Mouse (Mus musculus) B cell, adult (primary cell): ENCODE results near the gene BC048562. TPM values are rescaled to one million over a fixed set of nuclear protein-coding genes. Genes with fewer than 3 reads are reported as not detected.

Experiments
- total RNA-seq: library from RNA; stranded (reverse); gene quantifications from 4 replicates; pipeline ENCODE4 v1.2.4, GENCODE M21; 2023; ENCODE audit not compliant: inconsistent age

Gene BC048562
- total RNA-seq: not detected in 4 replicates

DNA sequence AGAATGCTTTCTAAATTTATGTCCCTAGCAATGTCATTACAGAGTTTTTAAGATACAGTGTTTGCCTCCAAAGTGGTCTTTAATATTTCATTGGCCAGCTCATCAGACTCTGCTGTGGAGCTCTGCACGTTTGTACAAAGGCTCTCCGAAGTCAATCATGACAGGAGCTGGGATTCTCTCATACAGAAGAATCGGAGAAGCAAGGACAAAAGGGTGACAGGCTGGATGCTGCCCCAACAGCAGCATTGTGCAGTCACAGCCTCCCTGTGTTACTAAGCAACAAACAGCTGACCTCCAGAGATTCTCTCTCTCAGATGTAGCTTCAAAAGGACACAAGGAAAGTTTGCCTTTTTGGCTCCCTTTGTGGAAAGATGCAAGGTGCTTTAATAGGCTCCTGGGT, at the start of gene BC048562:
Gene BC048562 (plus strand): TSS at position 301 of the 400 bp plus-strand sequence.

DNA sequence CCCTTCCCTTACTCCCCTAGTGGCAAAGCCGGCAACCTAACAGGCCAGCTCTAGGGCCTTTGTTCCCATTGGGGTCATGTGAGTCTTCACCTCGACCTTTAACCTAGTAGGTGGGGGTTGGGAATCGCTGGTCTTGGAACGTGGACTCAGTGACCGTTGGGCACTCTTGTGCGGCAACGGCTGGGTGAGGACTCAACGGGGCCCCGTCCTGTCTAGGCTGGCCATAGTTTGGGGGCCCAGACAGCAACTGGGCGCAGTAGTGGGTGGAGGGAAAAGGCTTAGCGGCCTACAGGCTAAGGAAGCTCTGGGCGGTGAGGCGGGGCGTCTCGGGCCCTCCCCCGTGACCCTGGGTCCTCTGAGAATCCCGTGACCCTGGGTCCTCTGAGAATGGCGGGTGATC, 43.6 kb upstream of the BC048562 start, which contains the start of gene 1700102P08Rik:
Gene 1700102P08Rik (plus strand): TSS at position 130 of the 400 bp plus-strand sequence.

DNA sequence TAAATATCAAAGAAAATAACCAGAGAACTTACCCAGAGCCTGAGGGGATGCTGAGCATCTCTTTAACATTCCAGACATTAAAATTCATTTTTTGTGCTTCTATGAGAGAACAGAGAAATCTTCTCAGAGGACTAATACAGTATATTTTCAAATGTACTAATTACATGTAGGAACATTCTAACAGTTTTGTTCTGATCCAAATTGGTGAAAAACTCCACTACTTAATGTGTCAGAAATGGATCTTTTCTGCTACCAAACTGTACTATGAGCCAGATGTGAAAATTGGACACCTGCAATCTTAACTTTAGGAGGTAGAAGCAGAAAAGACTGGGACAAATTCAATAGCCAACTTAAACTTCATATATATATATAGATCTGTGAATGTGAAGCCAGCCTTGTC, 7.9 kb upstream of the BC048562 start, which contains the start of gene Ccdc36:
Gene Ccdc36 (minus strand): TSS at position 101 of the 400 bp plus-strand sequence.

DNA sequence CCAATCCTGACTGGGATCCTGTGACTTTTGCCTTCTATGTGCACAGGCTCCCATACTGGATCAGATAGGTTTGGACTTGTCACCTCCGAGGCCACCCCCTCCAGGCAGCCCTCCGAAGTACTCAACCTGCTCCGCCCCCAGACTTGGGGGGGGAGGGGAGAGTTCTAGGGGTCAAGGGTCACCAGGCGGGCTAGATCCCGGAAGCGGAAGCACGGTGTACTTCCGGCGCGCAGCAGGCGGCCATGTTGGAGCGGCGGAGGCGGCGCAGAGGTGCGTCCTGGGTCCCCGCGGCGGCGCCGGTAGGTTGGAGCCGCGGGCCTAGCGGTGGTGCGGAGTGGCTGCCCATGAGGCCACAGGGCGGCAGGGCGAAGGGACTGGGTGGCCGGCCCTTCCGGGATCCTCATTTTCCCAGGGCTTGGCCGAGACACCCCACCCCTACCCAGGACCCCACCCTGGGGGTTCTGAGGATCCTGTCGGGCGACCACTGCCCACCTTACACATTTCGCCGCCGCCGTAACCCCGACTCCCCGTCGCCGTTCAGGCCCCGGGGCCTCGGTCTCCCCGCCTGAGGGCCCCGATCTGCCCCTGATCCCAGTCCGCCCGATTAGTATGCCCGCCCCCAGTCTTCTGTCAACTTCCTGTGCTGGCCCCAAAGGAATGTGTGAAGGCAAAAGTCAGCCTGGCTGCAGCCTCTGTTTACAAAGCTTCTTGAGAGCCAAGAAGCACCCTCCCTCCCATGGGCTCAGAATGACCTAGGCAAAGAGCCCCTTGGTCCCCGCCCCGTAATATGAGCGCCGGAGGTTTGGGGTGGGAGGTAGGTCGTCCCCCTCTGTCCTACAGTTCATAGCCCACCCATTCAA, 24.3 kb downstream of the BC048562 start, which contains the start of gene Ccdc71:
Gene Ccdc71 (plus strand): TSS at position 209 of the 860 bp plus-strand sequence.

DNA sequence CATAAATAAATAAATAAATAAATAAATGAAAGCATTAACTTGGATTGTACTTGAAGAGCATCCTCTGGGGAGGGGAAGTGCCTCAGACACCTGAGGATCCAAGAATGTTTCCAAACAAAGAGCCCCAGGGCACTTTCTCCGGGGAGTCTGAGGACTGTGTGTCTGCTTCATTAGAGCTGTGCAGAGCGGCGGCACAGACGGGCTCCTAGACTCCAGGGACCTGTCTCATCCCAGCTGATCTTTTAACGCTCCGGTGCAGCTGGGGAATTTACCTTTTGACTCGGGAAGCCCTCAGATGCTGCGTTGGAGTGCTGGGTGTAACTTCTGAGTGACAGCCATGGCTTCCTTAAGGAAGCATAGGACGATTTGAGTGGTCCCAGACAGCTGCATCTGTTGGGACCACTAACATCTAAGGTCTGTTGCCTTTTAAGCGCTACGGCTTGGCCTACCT, 24.9 kb downstream of the BC048562 start, which contains the start of gene Klhdc8b:
Gene Klhdc8b (minus strand): TSS at position 401 of the 451 bp plus-strand sequence.

DNA sequence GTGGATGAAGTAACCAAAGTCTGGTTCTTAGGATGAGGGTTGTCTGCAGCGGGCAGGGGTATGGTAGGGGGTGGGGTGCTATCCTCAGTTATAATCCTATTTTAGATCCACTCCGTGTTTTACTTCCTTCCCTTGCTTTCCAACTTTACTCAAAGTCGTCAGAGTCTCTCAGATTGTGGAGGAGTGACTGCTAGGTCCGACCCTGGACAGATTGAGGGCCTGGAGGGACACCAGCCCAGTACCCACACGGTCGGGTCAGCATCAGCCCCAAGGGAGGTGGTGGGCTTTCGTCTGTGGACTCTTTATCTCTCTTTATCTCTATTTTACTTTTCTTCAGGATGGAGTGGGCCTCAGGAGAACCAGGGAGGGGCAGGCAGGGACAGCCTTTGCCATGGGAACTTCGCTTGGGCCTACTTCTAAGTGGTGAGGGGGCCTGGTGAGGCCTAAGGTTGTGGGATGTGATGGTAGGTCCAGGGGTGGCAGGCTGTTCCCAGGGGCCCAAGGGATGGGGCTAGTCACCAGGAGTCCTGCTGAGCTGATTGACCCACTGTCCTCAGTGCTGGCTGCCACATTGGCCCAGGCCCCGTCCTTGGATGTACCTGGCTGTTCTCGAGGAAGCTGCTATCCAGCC, 43.6 kb downstream of the BC048562 start, which contains the start of gene Lamb2:
Gene Lamb2 (plus strand): TSS at position 16 of the 631 bp plus-strand sequence.

DNA sequence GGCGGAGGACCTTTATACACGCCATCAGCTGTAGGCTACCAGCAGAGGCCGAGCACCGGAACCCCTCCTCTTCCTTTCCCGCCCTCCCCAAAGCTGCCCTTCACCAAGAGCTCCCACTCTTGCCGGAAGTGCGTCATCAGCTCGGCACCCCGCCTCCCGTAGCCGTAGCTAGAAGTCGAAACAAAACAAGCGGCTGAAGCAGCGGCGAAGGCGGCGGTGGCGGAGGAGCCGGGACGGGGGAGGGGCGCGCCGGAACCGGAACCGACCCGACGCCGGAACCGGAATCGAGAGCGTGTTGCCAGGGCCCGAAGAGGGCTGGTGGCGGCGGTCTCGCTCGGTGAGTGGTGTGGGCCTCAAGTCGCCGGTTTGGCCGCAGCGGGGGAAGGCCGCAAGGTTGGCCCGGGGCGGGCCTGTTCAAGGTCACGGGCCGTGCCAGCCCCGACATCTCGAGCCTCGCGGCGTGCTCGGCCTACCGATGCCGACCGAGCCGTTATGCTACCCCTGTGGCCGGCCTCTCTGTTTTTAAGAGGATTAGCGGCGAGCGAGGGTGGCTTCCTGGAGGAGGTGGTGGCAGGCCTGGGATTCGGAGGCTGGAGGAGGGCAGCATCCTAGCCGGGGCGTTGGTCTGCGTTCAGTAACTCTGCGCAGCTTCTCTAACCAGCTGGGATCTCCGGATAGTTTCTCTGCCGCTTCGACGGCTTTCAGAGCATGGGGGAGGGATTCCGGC, 54.4 kb downstream of the BC048562 start, which contains the start of gene Usp19:
Gene Usp19 (plus strand): TSS at position 44 of the 727 bp plus-strand sequence.

Other genes with a start within 250 kb of the BC048562 start
- 0.13 to 0.32 TPM (median 0.20 TPM) in 4 replicates for gene Bsn, start 246.1 kb upstream of the BC048562 start, total RNA-seq
- 21.2 to 24.3 TPM (median 22.8 TPM) in 4 replicates for gene Dag1, start 172.5 kb upstream of the BC048562 start, total RNA-seq
- gene Nicn1, start 146.1 kb upstream of the BC048562 start, total RNA-seq: 6.8 to 8.9 TPM (median 8.2 TPM) in 4 replicates
- gene Amt, start 139.6 kb upstream of the BC048562 start, total RNA-seq: 1.9 to 3.7 TPM (median 3.2 TPM) in 4 replicates
- 469 to 484 TPM (median 479 TPM) in 4 replicates for gene Rhoa, start 130.4 kb upstream of the BC048562 start, total RNA-seq
- 9.0 to 13.3 TPM (median 11.3 TPM) in 4 replicates for gene Tcta, start 130.3 kb upstream of the BC048562 start, total RNA-seq
- gene Gpx1, start 97.6 kb upstream of the BC048562 start, total RNA-seq: 326 to 331 TPM (median 330 TPM) in 4 replicates
- gene Usp4, start 88.6 kb upstream of the BC048562 start, total RNA-seq: 170 to 178 TPM (median 173 TPM) in 4 replicates
- gene 1700102P08Rik, start 43.7 kb upstream of the BC048562 start, total RNA-seq: 5.1 to 8.1 TPM (median 5.3 TPM) in 4 replicates
- gene Ccdc36, start 8.0 kb upstream of the BC048562 start, total RNA-seq: not detected in 4 replicates
- gene Ccdc71, start 24.0 kb downstream of the BC048562 start, total RNA-seq: 26.7 to 37.4 TPM (median 30.9 TPM) in 4 replicates
- 2.2 to 5.0 TPM (median 4.3 TPM) in 4 replicates for gene Klhdc8b, start 25.1 kb downstream of the BC048562 start, total RNA-seq
- gene Lamb2, start 43.3 kb downstream of the BC048562 start, total RNA-seq: 0.27 to 0.93 TPM (median 0.32 TPM) in 3 of 4 replicates, not detected in the other
- gene Usp19, start 54.1 kb downstream of the BC048562 start, total RNA-seq: 286 to 324 TPM (median 289 TPM) in 4 replicates
- gene Qars, start 71.2 kb downstream of the BC048562 start, total RNA-seq: 184 to 210 TPM (median 200 TPM) in 4 replicates
- gene Qrich1, start 80.3 kb downstream of the BC048562 start, total RNA-seq: 213 to 222 TPM (median 216 TPM) in 4 replicates
- 190 to 206 TPM (median 192 TPM) in 4 replicates for gene Impdh2, start 123.8 kb downstream of the BC048562 start, total RNA-seq
- 26.7 to 34.9 TPM (median 34.0 TPM) in 4 replicates for gene Ndufaf3, start 131.0 kb downstream of the BC048562 start, total RNA-seq
- gene Dalrd3, start 133.4 kb downstream of the BC048562 start, total RNA-seq: 93.0 to 123 TPM (median 103 TPM) in 4 replicates
- 40.0 to 43.3 TPM (median 41.3 TPM) in 4 replicates for gene Wdr6, start 142.3 kb downstream of the BC048562 start, total RNA-seq
- gene P4htm, start 161.2 kb downstream of the BC048562 start, total RNA-seq: 4.6 to 7.5 TPM (median 5.5 TPM) in 4 replicates
- 146 to 163 TPM (median 155 TPM) in 4 replicates for gene Arih2, start 212.9 kb downstream of the BC048562 start, total RNA-seq
- gene Slc25a20, start 225.6 kb downstream of the BC048562 start, total RNA-seq: 14.4 to 21.3 TPM (median 19.8 TPM) in 4 replicates